9 mouse cellular contexts compared by ENCODE assay signal in genomic region chr9:110877888-110878287, GRCm38 (mm10). TPM values are rescaled to one million over a fixed set of nuclear protein-coding genes. Genes with fewer than 3 reads are reported as not detected.
DNase-seq lines count a peak whose midpoint lies in the region; ATAC-seq and TF ChIP-seq lines count a peak whose summit lies in the region.
"Had no signal": no experiment of that assay in that cellular context is flagged by ENCODE, and none has a peak within 500 bp of the region (broad histone marks: within the 10 kb centered on the region; RNA-seq: fewer than 3 reads in every experiment).

No protein-coding gene starts in this region.

- H3K4me2 ChIP-seq in intestine, embryonic 16.5 days (ENCODE audit: low read depth, low read length), result no peak overlapping the region
- H3K4me2 ChIP-seq in intestine, embryonic 15.5 days (replicated peaks), result no peak overlapping the region
- no peak overlapping the region for H3K4me2 ChIP-seq in hindbrain, embryonic 13.5 days

- intact Hi-C loops in gastrocnemius, adult 2 months (cut with DNase I), result no loop called here

- WGBS in intestine, embryonic 16.5 days, result 87% methylated on average over 5 of the region's 5 CpGs
- 86% methylated on average over 5 of the region's 5 CpGs for WGBS in intestine, embryonic 15.5 days
- 88% methylated on average over 5 of the region's 5 CpGs for WGBS in hindbrain, embryonic 13.5 days

- H3K36me3 ChIP-seq in intestine, embryonic 16.5 days (ENCODE audit: control insufficient read depth, insufficient read depth, low read length), result no peaks in the 10 kb centered on the region
- H3K36me3 ChIP-seq in intestine, embryonic 15.5 days, result no peaks in the 10 kb centered on the region
- H3K36me3 ChIP-seq in hindbrain, embryonic 13.5 days, result no peaks in the 10 kb centered on the region

- TF ChIP-seq CTCF in gastrocnemius, adult 2 months (IDR thresholded peaks at IDR 0.05), result no peak

- H3K27me3 ChIP-seq in intestine, embryonic 16.5 days (replicated peaks; ENCODE audit: control insufficient read depth, insufficient read depth, low read length), result no peaks in the 10 kb centered on the region
- peaks cover 15% of the 10 kb centered on the region for H3K27me3 ChIP-seq in intestine, embryonic 15.5 days (replicated peaks)
- H3K27me3 ChIP-seq in hindbrain, embryonic 13.5 days, result peaks cover 75% of the 10 kb centered on the region

- H3K27ac ChIP-seq in intestine, embryonic 16.5 days (ENCODE audit: low read length), result peak overlapping the region; percentile 57; the same call in 1 of the 2 replicates
- no peak overlapping the region for H3K27ac ChIP-seq in intestine, embryonic 15.5 days
- peak overlapping the region; percentile 91 for H3K27ac ChIP-seq in gastrocnemius, adult 2 months
- no peak overlapping the region for H3K27ac ChIP-seq in hindbrain, embryonic 13.5 days

- H3K4me1 ChIP-seq in intestine, embryonic 16.5 days (ENCODE audit: control insufficient read depth, insufficient read depth, low read length), result peaks cover 40% of the 10 kb centered on the region
- peaks cover 37% of the 10 kb centered on the region for H3K4me1 ChIP-seq in intestine, embryonic 15.5 days (replicated peaks)
- H3K4me1 ChIP-seq in hindbrain, embryonic 13.5 days (replicated peaks), result peaks cover 44% of the 10 kb centered on the region

- peak; percentile 74 for DNase-seq in Muller cell, postnatal 12 days (ENCODE audit: inconsistent ontology term)
- DNase-seq in gastrocnemius, adult 2 months, result peak; percentile 94
- peak; percentile 72 for DNase-seq in kidney, postnatal 14 days
- no peak for DNase-seq in spleen, postnatal 10 days (ENCODE audit: low spot score in 2 of 2)

- no peak for ATAC-seq in intestine, embryonic 16.5 days
- ATAC-seq in intestine, embryonic 15.5 days, result no peak
- no peak for ATAC-seq in erythroblast, adult 5-6 weeks (replicated peaks; ENCODE audit: low FRiP score, poor library complexity, severe bottlenecking)
- ATAC-seq in hindbrain, embryonic 13.5 days (ENCODE audit: low FRiP score), result no peak

- no peak overlapping the region for H3K4me3 ChIP-seq in intestine, embryonic 16.5 days (ENCODE audit: low read length)
- H3K4me3 ChIP-seq in intestine, embryonic 15.5 days (replicated peaks), result no peak overlapping the region
- peak overlapping the region; percentile 4 for H3K4me3 ChIP-seq in gastrocnemius, adult 2 months
- no peak overlapping the region for H3K4me3 ChIP-seq in hindbrain, embryonic 13.5 days

- no peaks in the 10 kb centered on the region for H3K9me3 ChIP-seq in intestine, embryonic 16.5 days (ENCODE audit: control insufficient read depth, low read length)
- no peaks in the 10 kb centered on the region for H3K9me3 ChIP-seq in intestine, embryonic 15.5 days
- H3K9me3 ChIP-seq in hindbrain, embryonic 13.5 days, result no peaks in the 10 kb centered on the region

- no peak overlapping the region for H3K9ac ChIP-seq in intestine, embryonic 16.5 days (ENCODE audit: low read depth, low read length)
- H3K9ac ChIP-seq in intestine, embryonic 15.5 days, result no peak overlapping the region
- no peak overlapping the region for H3K9ac ChIP-seq in hindbrain, embryonic 13.5 days

RNA-seq across cellular contexts. Expression of gene Als2cl, which starts 1.8 kb away (rescaled TPM):
- polyA plus RNA-seq in intestine, embryonic 16.5 days (2015; fragmentation: Nextera tagmentation; extraction: Ambion mirVana), result 9.2 and 10.8 TPM in 2 replicates
- polyA plus RNA-seq in intestine, embryonic 15.5 days (2015; fragmentation: Nextera tagmentation; extraction: Ambion mirVana), result 6.1 and 6.5 TPM in 2 replicates
- total RNA-seq in gastrocnemius, adult 2 months (2021), result 1 to 10 TPM; 3.7 to 7.5 TPM
- total RNA-seq in erythroblast, adult 5-6 weeks (2015; ENCODE audit: low replicate concordance), result 0.63 TPM in 1 of 2 replicates, not detected in the other
- total RNA-seq in erythroblast, adult 5-6 weeks (2017; ENCODE audit: low replicate concordance), result not detected in 2 replicates
- 0.90 and 1.5 TPM in 2 replicates for polyA plus RNA-seq in hindbrain, embryonic 13.5 days (2015; fragmentation: Nextera tagmentation; extraction: Ambion mirVana)

RNA-seq across cellular contexts. Expression of gene Tmie, which starts 2.0 kb away (rescaled TPM):
- polyA plus RNA-seq in intestine, embryonic 16.5 days (2015; fragmentation: Nextera tagmentation; extraction: Ambion mirVana), result 3.2 and 4.3 TPM in 2 replicates
- 2.1 and 2.5 TPM in 2 replicates for polyA plus RNA-seq in intestine, embryonic 15.5 days (2015; fragmentation: Nextera tagmentation; extraction: Ambion mirVana)
- under 1 TPM; 0.41 to 0.70 TPM for total RNA-seq in gastrocnemius, adult 2 months (2021)
- not detected in 2 replicates for total RNA-seq in erythroblast, adult 5-6 weeks (2015; ENCODE audit: low replicate concordance)
- total RNA-seq in erythroblast, adult 5-6 weeks (2017; ENCODE audit: low replicate concordance), result not detected in 2 replicates
- 1.2 and 1.4 TPM in 2 replicates for polyA plus RNA-seq in hindbrain, embryonic 13.5 days (2015; fragmentation: Nextera tagmentation; extraction: Ambion mirVana)

RNA-seq across cellular contexts. Expression of gene Prss50, which starts 20.1 kb away (rescaled TPM):
- polyA plus RNA-seq in intestine, embryonic 16.5 days (2015; fragmentation: Nextera tagmentation; extraction: Ambion mirVana), result 0.37 and 0.61 TPM in 2 replicates
- 0.19 and 0.59 TPM in 2 replicates for polyA plus RNA-seq in intestine, embryonic 15.5 days (2015; fragmentation: Nextera tagmentation; extraction: Ambion mirVana)
- total RNA-seq in gastrocnemius, adult 2 months (2021), result not detected
- total RNA-seq in erythroblast, adult 5-6 weeks (2015; ENCODE audit: low replicate concordance), result 7.7 TPM in 1 of 2 replicates, not detected in the other
- total RNA-seq in erythroblast, adult 5-6 weeks (2017; ENCODE audit: low replicate concordance), result not detected in 2 replicates
- polyA plus RNA-seq in hindbrain, embryonic 13.5 days (2015; fragmentation: Nextera tagmentation; extraction: Ambion mirVana), result 0.18 and 0.19 TPM in 2 replicates

RNA-seq across cellular contexts. Expression of gene Prss46, which starts 33.6 kb away (rescaled TPM):
- not detected in 2 replicates for polyA plus RNA-seq in intestine, embryonic 16.5 days (2015; fragmentation: Nextera tagmentation; extraction: Ambion mirVana)
- not detected in 2 replicates for polyA plus RNA-seq in intestine, embryonic 15.5 days (2015; fragmentation: Nextera tagmentation; extraction: Ambion mirVana)
- total RNA-seq in gastrocnemius, adult 2 months (2021), result not detected
- total RNA-seq in erythroblast, adult 5-6 weeks (2015; ENCODE audit: low replicate concordance), result not detected in 2 replicates
- total RNA-seq in erythroblast, adult 5-6 weeks (2017; ENCODE audit: low replicate concordance), result not detected in 2 replicates
- not detected in 2 replicates for polyA plus RNA-seq in hindbrain, embryonic 13.5 days (2015; fragmentation: Nextera tagmentation; extraction: Ambion mirVana)
- total RNA-seq: left cerebral cortex, adult 8-10 months had no signal

RNA-seq across cellular contexts. Expression of gene Fam240a, which starts 38.8 kb away (rescaled TPM):
- not detected in 2 replicates for polyA plus RNA-seq in intestine, embryonic 16.5 days (2015; fragmentation: Nextera tagmentation; extraction: Ambion mirVana)
- polyA plus RNA-seq in intestine, embryonic 15.5 days (2015; fragmentation: Nextera tagmentation; extraction: Ambion mirVana), result not detected in 2 replicates
- 1 to 10 TPM in 1 of 2 experiments, not detected in 1; 2.4 TPM for total RNA-seq in gastrocnemius, adult 2 months (2021)
- total RNA-seq in erythroblast, adult 5-6 weeks (2015; ENCODE audit: low replicate concordance), result not detected in 2 replicates
- total RNA-seq in erythroblast, adult 5-6 weeks (2017; ENCODE audit: low replicate concordance), result not detected in 2 replicates
- polyA plus RNA-seq in hindbrain, embryonic 13.5 days (2015; fragmentation: Nextera tagmentation; extraction: Ambion mirVana), result not detected in 2 replicates
- total RNA-seq: left cerebral cortex, adult 8-10 months had no signal

Comparison
In these comparisons a context has a peak if more than half of its experiments do, and no peak if none do; other contexts are left out.
1. H3K27ac ChIP-seq: peak in intestine, embryonic 16.5 days (single experiment) and gastrocnemius, adult 2 months (single experiment); none in intestine, embryonic 15.5 days (single experiment) and hindbrain, embryonic 13.5 days (single experiment).
2. DNase-seq: peak in Muller cell, postnatal 12 days (single experiment), gastrocnemius, adult 2 months (single experiment) and kidney, postnatal 14 days (single experiment); none in spleen, postnatal 10 days (0 of 2).